Mouse (Mus musculus): ENCODE results near the gene Men1. TPM values are rescaled to one million over a fixed set of nuclear protein-coding genes. Genes with fewer than 3 reads are reported as not detected.
A peak's percentile ranks its signal among the peaks of the same experiment; 100 is the strongest.

The Men1 gene
- polyA plus RNA-seq, 1 experiment = 36.1 TPM

DNA sequence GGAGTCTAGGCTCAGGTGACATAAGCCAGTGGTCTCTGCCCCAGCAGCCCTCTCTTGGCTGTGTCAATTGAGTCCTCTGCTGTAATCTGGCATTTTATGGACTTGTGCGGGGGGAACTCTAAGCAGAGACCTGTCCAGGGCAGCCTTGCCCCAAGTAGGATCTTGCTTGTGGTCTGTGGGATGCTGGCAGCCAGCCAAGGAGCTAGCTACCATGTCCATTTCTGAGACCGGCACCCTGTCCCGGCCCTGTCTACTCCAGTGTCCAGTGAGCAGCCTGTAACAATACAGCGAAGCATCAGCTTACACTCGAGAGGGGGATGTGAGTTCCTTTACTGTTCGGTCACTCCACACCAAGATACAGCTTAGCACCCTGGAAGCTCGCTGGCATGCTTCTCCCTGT, 19.3 kb downstream of the Men1 start:
- TF ChIP-seq POLR2A (IDR thresholded peaks at IDR 0.05; ENCODE audit: low read depth, low read length) (no peak), CTCF (IDR thresholded peaks at IDR 0.05; ENCODE audit: borderline replicate concordance, insufficient read depth, low read length) (no peak)
- H3K4me3 ChIP-seq (ENCODE audit: insufficient read depth, low read length) = no peak overlapping the region
- H3K27ac ChIP-seq (ENCODE audit: insufficient read depth, low read length) = no peak overlapping the region
- H3K4me1 ChIP-seq (ENCODE audit: control insufficient read depth, insufficient read depth, low read length) = no peaks in the 10 kb centered on the region

GRCm38 (mm10) chr19:6361291-6361690, 26.5 kb downstream of the Men1 start:
- peaks cover 5% of the 10 kb centered on the region; the same call in 1 of the 2 replicates for H3K4me1 ChIP-seq (ENCODE audit: control insufficient read depth, insufficient read depth, low read length)
- no peak overlapping the region for H3K27ac ChIP-seq (ENCODE audit: insufficient read depth, low read length)
- TF ChIP-seq POLR2A (IDR thresholded peaks at IDR 0.05; ENCODE audit: low read depth, low read length) = no peak
- no peak for TF ChIP-seq CTCF (IDR thresholded peaks at IDR 0.05; ENCODE audit: borderline replicate concordance, insufficient read depth, low read length)
- no peak overlapping the region for H3K4me3 ChIP-seq (ENCODE audit: insufficient read depth, low read length)

DNA sequence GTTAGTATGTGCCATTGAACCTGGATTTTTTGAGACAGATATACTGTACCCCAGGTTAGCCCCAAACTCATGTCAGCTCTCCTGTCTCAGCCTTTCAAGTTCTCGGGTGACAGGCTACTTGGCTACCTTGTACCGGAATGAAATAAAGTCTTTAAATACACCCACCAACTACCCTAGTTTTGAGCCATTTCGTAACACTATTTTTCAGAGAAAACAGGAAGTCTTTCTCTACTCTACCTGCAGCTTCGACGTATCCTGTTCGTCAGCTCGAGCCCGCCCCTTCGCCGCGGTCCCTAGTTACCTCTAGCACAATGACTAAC, 28.3 kb downstream of the Men1 start:
- TF ChIP-seq CTCF (IDR thresholded peaks at IDR 0.05; ENCODE audit: borderline replicate concordance, insufficient read depth, low read length) (no peak), POLR2A (IDR thresholded peaks at IDR 0.05; ENCODE audit: low read depth, low read length) (peak; percentile 44)
- Histone ChIP-seq H3K4me3 (ENCODE audit: insufficient read depth, low read length) (peak overlapping the region; percentile 62), H3K27ac (ENCODE audit: insufficient read depth, low read length) (0 out of 2 replicates have a peak overlapping the region, but pooled peaks have one; percentile 23), H3K4me1 (ENCODE audit: control insufficient read depth, insufficient read depth, low read length) (peaks cover 7% of the 10 kb centered on the region; the same call in 1 of the 2 replicates)

GRCm38 (mm10) chr19:6363411-6364240, 28.8 kb downstream of the Men1 start, which contains the start of gene Sf1:
TSS of gene Sf1 (plus strand) at chr19:6363690.
- Histone ChIP-seq H3K27ac (ENCODE audit: insufficient read depth, low read length) (peak within 1 kb of the TSS; percentile 98), H3K4me1 (ENCODE audit: control insufficient read depth, insufficient read depth, low read length) (peaks cover 7% of the 10 kb centered on the region; the same call in 1 of the 2 replicates), H3K4me3 (ENCODE audit: insufficient read depth, low read length) (peak within 1 kb of the TSS; percentile 87)
- TF ChIP-seq CTCF (IDR thresholded peaks at IDR 0.05; ENCODE audit: borderline replicate concordance, insufficient read depth, low read length) (no peak), POLR2A (IDR thresholded peaks at IDR 0.05; ENCODE audit: low read depth, low read length) (peak; percentile 56)

DNA sequence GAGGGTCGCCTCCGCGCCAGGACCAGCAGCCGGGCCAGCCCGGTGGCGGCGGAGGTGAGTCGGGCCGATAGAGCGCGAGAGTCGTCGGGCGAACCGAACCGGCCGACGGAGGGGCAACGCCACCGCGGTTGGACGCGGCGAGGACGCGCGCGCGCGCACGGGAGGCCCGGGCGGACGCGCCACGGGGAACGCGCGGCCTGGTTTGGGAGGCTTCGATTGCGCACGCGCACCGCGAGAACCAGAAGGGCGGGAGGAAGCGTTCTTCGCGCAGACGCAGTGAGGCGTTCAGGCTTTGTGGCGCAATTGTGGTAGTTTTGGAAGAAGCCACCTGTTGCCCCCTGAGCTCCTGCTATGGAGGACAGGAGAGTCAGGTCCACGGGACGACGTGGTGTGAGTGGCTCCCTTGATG, 29.5 kb downstream of the Men1 start:
- TF ChIP-seq CTCF (IDR thresholded peaks at IDR 0.05; ENCODE audit: borderline replicate concordance, insufficient read depth, low read length) (no peak), POLR2A (IDR thresholded peaks at IDR 0.05; ENCODE audit: low read depth, low read length) (0 out of 2 replicates have a peak, but pooled peaks have one; percentile 19)
- H3K4me3 ChIP-seq (ENCODE audit: insufficient read depth, low read length) = peak overlapping the region; percentile 87
- H3K27ac ChIP-seq (ENCODE audit: insufficient read depth, low read length) = peak overlapping the region; percentile 98
- H3K4me1 ChIP-seq (ENCODE audit: control insufficient read depth, insufficient read depth, low read length) = peaks cover 7% of the 10 kb centered on the region; the same call in 1 of the 2 replicates

GRCm38 (mm10) chr19:6364842-6365241, 30.1 kb downstream of the Men1 start:
- H3K4me3 ChIP-seq (ENCODE audit: insufficient read depth, low read length) = peak overlapping the region; percentile 87
- H3K27ac ChIP-seq (ENCODE audit: insufficient read depth, low read length) = no peak overlapping the region
- TF ChIP-seq POLR2A (IDR thresholded peaks at IDR 0.05; ENCODE audit: low read depth, low read length) (no peak), CTCF (IDR thresholded peaks at IDR 0.05; ENCODE audit: borderline replicate concordance, insufficient read depth, low read length) (no peak)
- H3K4me1 ChIP-seq (ENCODE audit: control insufficient read depth, insufficient read depth, low read length) = peaks cover 7% of the 10 kb centered on the region; the same call in 1 of the 2 replicates

- Histone ChIP-seq H3K4me1 (ENCODE audit: control insufficient read depth, insufficient read depth, low read length) (peaks cover 14% of the 10 kb centered on the region), H3K27ac (ENCODE audit: insufficient read depth, low read length) (no peak overlapping the region), H3K4me3 (ENCODE audit: insufficient read depth, low read length) (no peak overlapping the region)
- no peak for TF ChIP-seq POLR2A (IDR thresholded peaks at IDR 0.05; ENCODE audit: low read depth, low read length)
- no peak for TF ChIP-seq CTCF (IDR thresholded peaks at IDR 0.05; ENCODE audit: borderline replicate concordance, insufficient read depth, low read length)
These were observed 35.4 kb downstream of the Men1 start for GRCm38 (mm10) chr19:6370175-6370574.

DNA sequence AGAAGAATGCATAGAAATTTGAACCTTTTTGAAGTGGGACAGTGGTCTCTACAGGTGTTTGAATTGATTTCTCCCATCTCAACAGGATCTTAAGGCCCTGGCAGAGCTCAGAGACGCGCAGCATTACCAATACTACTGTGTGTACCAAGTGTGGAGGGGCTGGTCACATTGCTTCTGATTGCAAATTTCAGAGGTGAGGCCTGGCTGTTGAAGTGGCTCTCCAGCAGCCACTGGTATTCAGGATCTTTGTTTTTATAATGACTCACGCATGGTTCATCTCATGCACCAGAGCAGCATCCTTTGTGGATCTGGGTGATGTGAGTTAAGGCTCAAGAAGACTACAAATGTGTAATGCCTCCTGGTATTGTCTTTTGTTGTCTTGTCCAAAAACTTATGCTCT, 37.7 kb downstream of the Men1 start:
- H3K27ac ChIP-seq (ENCODE audit: insufficient read depth, low read length) = no peak overlapping the region
- TF ChIP-seq POLR2A (IDR thresholded peaks at IDR 0.05; ENCODE audit: low read depth, low read length) (no peak), CTCF (IDR thresholded peaks at IDR 0.05; ENCODE audit: borderline replicate concordance, insufficient read depth, low read length) (no peak)

DNA sequence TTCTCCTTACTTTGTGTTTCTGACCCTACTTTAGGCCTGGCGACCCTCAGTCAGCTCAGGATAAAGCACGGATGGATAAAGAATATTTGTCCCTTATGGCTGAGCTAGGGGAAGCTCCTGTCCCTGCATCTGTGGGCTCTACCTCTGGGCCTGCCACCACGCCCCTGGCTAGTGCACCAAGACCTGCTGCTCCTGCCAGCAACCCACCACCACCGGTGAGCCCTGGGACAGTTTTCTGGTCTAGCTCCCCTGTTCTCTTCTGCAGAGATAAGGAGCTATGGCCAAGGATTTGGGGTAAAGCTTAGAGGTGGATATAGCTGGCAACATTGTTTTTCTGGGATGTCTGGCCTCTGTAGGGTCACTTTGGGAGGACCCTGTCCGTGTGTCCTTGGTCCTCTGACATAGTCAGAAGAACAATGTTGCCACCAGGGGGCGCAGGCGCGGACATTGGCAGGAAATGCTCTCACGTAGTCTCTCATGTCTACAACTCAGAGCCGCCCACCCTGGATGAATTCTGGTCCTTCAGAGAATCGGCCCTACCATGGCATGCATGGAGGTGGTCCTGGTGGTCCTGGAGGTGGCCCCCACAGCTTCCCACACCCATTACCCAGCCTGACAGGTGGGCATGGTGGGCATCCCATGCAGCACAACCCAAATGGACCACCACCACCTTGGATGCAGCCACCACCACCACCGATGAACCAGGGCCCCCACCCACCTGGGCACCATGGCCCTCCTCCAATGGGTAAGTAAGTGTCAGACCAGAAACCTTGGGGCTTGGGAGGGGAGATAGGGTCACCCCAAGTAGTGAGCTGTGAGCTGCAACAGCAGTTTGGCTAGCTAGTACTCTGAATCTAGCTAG, 39.0 kb downstream of the Men1 start:
- Histone ChIP-seq H3K4me1 (ENCODE audit: control insufficient read depth, insufficient read depth, low read length) (peaks cover 7% of the 10 kb centered on the region), H3K27ac (ENCODE audit: insufficient read depth, low read length) (no peak overlapping the region), H3K4me3 (ENCODE audit: insufficient read depth, low read length) (no peak overlapping the region)
- TF ChIP-seq CTCF (IDR thresholded peaks at IDR 0.05; ENCODE audit: borderline replicate concordance, insufficient read depth, low read length) = peak; percentile 67; the same call in 1 of the 2 replicates
- TF ChIP-seq POLR2A (IDR thresholded peaks at IDR 0.05; ENCODE audit: low read depth, low read length) = no peak

More for the DNA sequence above, 37.7 kb downstream of the Men1 start:
- H3K4me3 ChIP-seq (ENCODE audit: insufficient read depth, low read length) = no peak overlapping the region
- H3K4me1 ChIP-seq (ENCODE audit: control insufficient read depth, insufficient read depth, low read length) = peaks cover 8% of the 10 kb centered on the region
